Mouse (Mus musculus): ENCODE measurements around the gene Hcn3.

The Hcn3 gene

GRCm38 (mm10) chr3:89159616-89160344 lies at the start of gene Hcn3:
Gene Hcn3, minus strand, starts transcription at chr3:89160196.
- DNase-seq (ENCODE audit: inconsistent ontology term): peak; percentile 78

GRCm38 (mm10) chr3:89209731-89210130 lies 49.7 kb upstream of the Hcn3 start:
- DNase-seq (ENCODE audit: inconsistent ontology term): no peak

- DNase-seq (ENCODE audit: inconsistent ontology term): no peak
Observed at GRCm38 (mm10) chr3:89208736-89209135, 48.7 kb upstream of the Hcn3 start.

- DNase-seq (ENCODE audit: inconsistent ontology term): no peak
Observed at GRCm38 (mm10) chr3:89208075-89208657, 48.2 kb upstream of the Hcn3 start.

- no peak for DNase-seq (ENCODE audit: inconsistent ontology term)
Observed at GRCm38 (mm10) chr3:89206695-89207094, 46.7 kb upstream of the Hcn3 start.

DNA sequence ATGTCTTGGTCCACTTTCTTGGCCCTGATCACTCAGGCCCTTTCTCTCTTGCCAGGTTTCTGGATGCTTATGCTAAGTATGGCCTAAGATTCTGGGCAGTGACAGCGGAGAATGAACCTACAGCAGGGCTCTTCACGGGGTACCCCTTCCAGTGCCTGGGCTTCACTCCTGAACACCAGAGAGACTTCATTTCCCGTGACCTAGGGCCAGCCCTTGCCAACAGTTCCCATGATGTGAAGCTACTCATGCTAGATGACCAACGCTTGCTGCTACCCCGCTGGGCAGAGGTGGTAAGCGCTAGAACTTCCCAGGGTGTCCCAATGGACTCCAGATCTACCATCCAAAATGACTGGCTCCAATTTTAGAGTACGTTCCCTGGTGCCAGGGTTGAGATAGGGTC lies 46.1 kb upstream of the Hcn3 start:
- DNase-seq (ENCODE audit: inconsistent ontology term): no peak

GRCm38 (mm10) chr3:89203142-89203514 lies 43.1 kb upstream of the Hcn3 start:
- no peak for DNase-seq (ENCODE audit: inconsistent ontology term)

- peak; percentile 90 for DNase-seq (ENCODE audit: inconsistent ontology term)
Observed at GRCm38 (mm10) chr3:89202253-89203141, 42.5 kb upstream of the Hcn3 start, which contains the start of gene Gba. Gene Gba, plus strand, starts transcription at chr3:89202928.

DNA sequence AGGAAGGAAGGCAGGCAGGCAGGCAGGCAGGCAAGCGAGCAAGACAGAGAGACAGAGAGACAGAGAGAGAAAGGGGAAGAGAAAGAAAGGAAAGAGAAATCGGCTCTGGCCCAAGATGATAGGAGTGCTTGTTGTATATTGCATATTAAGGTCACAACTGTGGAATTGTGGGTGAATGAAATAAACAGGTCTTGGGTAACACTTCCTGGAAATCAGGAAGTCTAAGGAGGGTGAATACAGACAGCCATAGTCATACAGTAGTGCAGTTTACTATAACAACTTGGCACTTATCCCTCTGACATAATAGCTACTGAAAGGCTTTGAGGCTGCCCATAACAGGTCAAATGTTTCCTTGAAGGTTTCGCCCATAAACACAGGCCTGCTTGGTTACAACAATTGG lies 39.8 kb upstream of the Hcn3 start:
- no peak for DNase-seq (ENCODE audit: inconsistent ontology term)

GRCm38 (mm10) chr3:89195979-89196877 lies 36.2 kb upstream of the Hcn3 start:
- peak; percentile 97 for DNase-seq (ENCODE audit: inconsistent ontology term)

DNA sequence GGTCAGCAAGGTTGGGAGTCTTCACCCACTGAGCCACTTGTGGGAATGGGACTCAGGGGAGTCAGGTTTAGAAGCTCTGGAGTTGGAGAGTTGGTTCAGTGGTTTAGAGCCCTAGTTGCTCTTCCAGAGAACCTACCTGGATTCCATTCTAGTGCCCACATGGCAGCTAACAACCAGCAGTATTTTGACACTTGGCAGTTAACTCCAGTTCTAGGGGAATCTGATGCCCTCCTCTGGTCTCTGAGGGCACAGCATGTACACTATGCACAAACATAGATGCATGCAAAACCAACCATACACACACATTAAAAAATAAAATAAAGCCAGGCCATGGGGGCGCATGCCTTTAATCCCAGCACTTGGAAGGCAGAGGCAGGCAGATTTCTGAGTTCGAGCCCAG lies 33.9 kb upstream of the Hcn3 start:
- DNase-seq (ENCODE audit: inconsistent ontology term): no peak

GRCm38 (mm10) chr3:89193351-89193750 lies 33.4 kb upstream of the Hcn3 start:
- no peak for DNase-seq (ENCODE audit: inconsistent ontology term)

DNA sequence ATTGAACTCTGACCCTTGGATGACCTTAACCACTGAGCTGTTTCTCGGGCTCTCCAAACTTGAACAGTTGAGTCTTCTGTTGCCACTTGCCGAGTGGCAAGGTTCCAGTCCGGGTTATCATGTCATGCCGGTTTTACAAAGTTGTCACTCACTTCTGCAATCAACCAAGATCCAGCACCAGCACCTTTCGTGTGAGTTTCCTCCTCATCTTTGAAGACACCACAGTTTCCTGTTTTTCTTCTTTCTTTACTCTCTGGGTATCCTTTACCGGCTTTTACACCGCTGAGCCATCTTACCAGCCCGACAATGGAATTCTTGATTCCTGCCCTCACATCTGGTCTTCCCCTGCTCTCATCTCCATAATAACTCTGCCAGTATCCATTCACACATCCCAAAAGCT lies 30.4 kb upstream of the Hcn3 start:
- no peak for DNase-seq (ENCODE audit: inconsistent ontology term)

GRCm38 (mm10) chr3:89188478-89188875 lies 28.5 kb upstream of the Hcn3 start:
- DNase-seq (ENCODE audit: inconsistent ontology term): no peak

DNA sequence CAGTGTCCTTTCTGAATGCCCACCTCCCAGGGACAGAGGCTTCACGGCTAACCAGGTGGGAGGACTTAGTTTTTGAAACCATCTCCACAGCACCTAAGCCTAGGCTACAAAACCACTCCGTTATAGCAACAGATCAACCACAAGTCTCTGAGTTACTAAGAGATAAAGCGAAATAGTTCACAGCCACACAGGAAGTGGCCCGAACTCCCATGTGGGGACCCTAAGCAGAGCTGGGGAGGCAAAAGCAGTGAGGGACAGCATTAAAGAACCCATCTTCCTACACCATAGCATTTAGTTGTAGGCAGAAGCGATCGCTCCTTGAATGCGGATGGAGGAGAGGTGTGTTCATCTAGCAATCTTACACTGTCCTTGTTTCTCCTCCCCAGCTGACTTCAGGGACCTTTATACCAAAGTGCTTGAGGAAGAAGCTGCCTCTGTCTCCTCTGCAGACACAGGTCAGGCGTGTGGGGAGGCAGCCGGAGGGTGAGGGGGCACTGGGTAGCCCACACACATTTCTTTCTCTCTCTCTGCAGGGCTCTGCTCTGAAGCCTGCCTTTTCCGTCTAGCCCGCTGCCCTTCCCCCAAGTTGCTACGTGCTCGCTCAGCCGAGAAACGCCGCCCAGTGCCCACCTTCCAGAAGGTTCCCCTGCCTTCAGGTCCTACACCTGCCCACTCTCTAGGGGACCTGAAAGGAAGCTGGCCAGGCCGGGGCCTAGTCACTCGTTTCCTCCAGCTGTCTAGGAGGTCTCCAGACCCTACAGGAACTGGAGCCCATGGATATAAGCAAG lies 27.9 kb upstream of the Hcn3 start:
- DNase-seq (ENCODE audit: inconsistent ontology term): no peak

GRCm38 (mm10) chr3:89187197-89187596 lies 27.2 kb upstream of the Hcn3 start:
- DNase-seq (ENCODE audit: inconsistent ontology term): no peak

- no peak for DNase-seq (ENCODE audit: inconsistent ontology term)
Observed at GRCm38 (mm10) chr3:89183959-89184315, 23.9 kb upstream of the Hcn3 start.

GRCm38 (mm10) chr3:89183058-89183958 lies 23.3 kb upstream of the Hcn3 start, which contains the start of gene Fam189b:
Gene Fam189b, plus strand, starts transcription at chr3:89183143.
- DNase-seq (ENCODE audit: inconsistent ontology term): peak; percentile 86

DNA sequence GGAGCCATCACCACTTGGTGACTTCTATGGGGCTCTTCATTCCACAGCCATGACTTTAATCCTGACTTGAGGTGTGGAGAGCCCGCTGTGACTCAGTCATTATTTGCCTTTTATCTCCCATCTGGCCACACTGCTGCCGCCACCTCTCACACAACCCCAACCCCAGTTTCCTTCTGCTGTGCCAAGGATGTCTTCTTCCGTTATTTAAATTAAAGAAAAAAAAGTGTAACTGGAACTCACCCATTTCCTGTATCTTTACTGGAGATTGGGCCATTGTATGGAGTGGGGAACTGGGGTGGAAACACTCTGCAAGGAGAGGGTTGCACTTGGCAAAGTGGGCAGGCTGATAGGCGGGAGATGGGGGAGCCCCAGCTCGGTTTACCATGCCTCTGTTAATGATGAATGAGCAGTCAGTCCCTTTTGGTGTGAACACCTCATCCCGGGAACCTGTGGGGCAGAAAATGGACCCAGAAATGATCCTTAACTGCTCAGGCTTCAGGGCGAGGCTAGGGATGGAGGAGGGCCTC lies 22.6 kb upstream of the Hcn3 start:
- no peak for DNase-seq (ENCODE audit: inconsistent ontology term)

Measured in Muller cell, postnatal 12 days (primary cell).